In genomic region chr10:80105460-80105859, GRCm38 (mm10) we compare ENCODE assay signal across 8 mouse cellular contexts. TPM values are rescaled to one million over a fixed set of nuclear protein-coding genes. Genes with fewer than 3 reads are reported as not detected.
DNase-seq lines count a peak whose midpoint lies in the region; ATAC-seq and TF ChIP-seq lines count a peak whose summit lies in the region.

Sbno2 (minus strand) TSS chr10:80105571.

- 68% methylated on average over 5 of the region's 5 CpGs for WGBS in hindbrain, embryonic 10.5 days
- 73% methylated on average over 5 of the region's 5 CpGs for WGBS in hindbrain, embryonic 11.5 days

- 0 out of 2 replicates have a peak within 1 kb of the TSS, but pooled peaks have one; percentile 35 for H3K27ac ChIP-seq in hindbrain, embryonic 10.5 days
- no peak within 1 kb of the TSS for H3K27ac ChIP-seq in hindbrain, embryonic 11.5 days (ENCODE audit: low read depth, low read length)

- intact Hi-C loops in left cerebral cortex, postnatal 10 days (cut with DNase I) = no loop called here

- no peak for ATAC-seq in hindbrain, embryonic 11.5 days (ENCODE audit: low FRiP score)
- no peak for ATAC-seq in G1E (ENCODE audit: extremely low read depth, insufficient number of reproducible peaks, low FRiP score, poor library complexity, severe bottlenecking)

- peaks cover 23% of the 10 kb centered on the region for H3K4me1 ChIP-seq in hindbrain, embryonic 10.5 days (replicated peaks)
- no peaks in the 10 kb centered on the region; the same call in 1 of the 2 replicates for H3K4me1 ChIP-seq in hindbrain, embryonic 11.5 days (replicated peaks; ENCODE audit: control insufficient read depth, insufficient read depth, low read length)
- peaks cover 60% of the 10 kb centered on the region for H3K4me1 ChIP-seq in G1E (ENCODE audit: insufficient read depth, low read depth, low read length)

- no peak for TF ChIP-seq CTCF in G1E (IDR thresholded peaks at IDR 0.05; ENCODE audit: low read depth, low read length)

- H3K4me2 ChIP-seq in hindbrain, embryonic 11.5 days (replicated peaks; ENCODE audit: low read depth, low read length) = no peak within 1 kb of the TSS

- no peak for DNase-seq in hindbrain, embryonic 10.5 days (ENCODE audit: low spot score)
- DNase-seq in hindbrain, embryonic 11.5 days (ENCODE audit: low spot score) = no peak
- DNase-seq in G1E (ENCODE audit: low spot score) = no peak
- no peak for DNase-seq in gonadal fat pad, adult 2 months (ENCODE audit: low read depth)
- DNase-seq in left cerebral cortex, postnatal 10 days (ENCODE audit: extremely low spot score in 1 of 2, low spot score in 2 of 2) = no peak
- peak; percentile 48 to 72 for DNase-seq in monocyte, adult 2 months (ENCODE audit: low read depth in 1 of 2, low spot score in 2 of 2)
- DNase-seq in T-cell, adult 2 months (ENCODE audit: low spot score) = no peak
- DNase-seq in right cerebral cortex, postnatal 10 days (ENCODE audit: low spot score in 2 of 2) = no peak

- no peaks in the 10 kb centered on the region for H3K9me3 ChIP-seq in hindbrain, embryonic 10.5 days
- no peaks in the 10 kb centered on the region for H3K9me3 ChIP-seq in hindbrain, embryonic 11.5 days (ENCODE audit: control insufficient read depth, low read length)
- H3K9me3 ChIP-seq in G1E (replicated peaks) = no peaks in the 10 kb centered on the region

- H3K27me3 ChIP-seq in hindbrain, embryonic 10.5 days (ENCODE audit: insufficient read depth, poor library complexity, severe bottlenecking) = no peaks in the 10 kb centered on the region
- no peaks in the 10 kb centered on the region for H3K27me3 ChIP-seq in hindbrain, embryonic 11.5 days (ENCODE audit: control insufficient read depth, insufficient read depth, low read length)
- H3K27me3 ChIP-seq in G1E (ENCODE audit: insufficient read depth, low read length) = no peaks in the 10 kb centered on the region

- H3K4me3 ChIP-seq in hindbrain, embryonic 10.5 days = no peak within 1 kb of the TSS
- no peak within 1 kb of the TSS for H3K4me3 ChIP-seq in hindbrain, embryonic 11.5 days (ENCODE audit: low read depth, low read length)
- peak within 1 kb of the TSS; percentile 53; the same call in 1 of the 2 replicates for H3K4me3 ChIP-seq in G1E (ENCODE audit: low read depth, low read length)

- no peak within 1 kb of the TSS for H3K9ac ChIP-seq in hindbrain, embryonic 11.5 days (ENCODE audit: low read depth, low read length)

- no peaks in the 10 kb centered on the region for H3K36me3 ChIP-seq in hindbrain, embryonic 10.5 days
- no peaks in the 10 kb centered on the region for H3K36me3 ChIP-seq in hindbrain, embryonic 11.5 days (ENCODE audit: control insufficient read depth, insufficient read depth, low read length)
- H3K36me3 ChIP-seq in G1E (replicated peaks) = peaks cover 6% of the 10 kb centered on the region

RNA-seq across cellular contexts. Expression of gene Sbno2, which starts in this region (rescaled TPM):
- 16.8 and 17.2 TPM in 2 replicates for polyA plus RNA-seq in hindbrain, embryonic 10.5 days (2016; fragmentation: Nextera tagmentation; extraction: Ambion mirVana)
- polyA plus RNA-seq in hindbrain, embryonic 11.5 days (2014; fragmentation: Nextera tagmentation; extraction: Ambion mirVana) = 8.0 and 9.5 TPM in 2 replicates
- total RNA-seq in G1E (2014; fragmentation: Nextera tagmentation) (24.7 and 34.2 TPM in 2 replicates), G1E (2017) (18.0 and 18.1 TPM in 2 replicates)
- polyA plus RNA-seq in G1E (2012) = 34.8 and 37.4 TPM in 2 replicates
- polyA plus RNA-seq in gonadal fat pad, adult 2 months (2012; rRNA removed) = 32.3 and 38.6 TPM in 2 replicates
- 10 to 100 TPM; 20.4 to 21.2 TPM for total RNA-seq in left cerebral cortex, postnatal 10 days (2021)

Comparison
In these comparisons a context has a peak if more than half of its experiments do, and no peak if none do; other contexts are left out.
1. DNase-seq: peak in monocyte, adult 2 months (2 of 2); none in hindbrain, embryonic 10.5 days (single experiment), hindbrain, embryonic 11.5 days (single experiment), G1E (single experiment), gonadal fat pad, adult 2 months (single experiment), left cerebral cortex, postnatal 10 days (0 of 2), T-cell, adult 2 months (single experiment) and right cerebral cortex, postnatal 10 days (0 of 2).